Mouse (Mus musculus): ENCODE results near the gene Icmt.

GRCm38 (mm10) chr4:152285505-152285904 is 11.5 kb upstream of the Icmt start:
- TF ChIP-seq CTCF (IDR thresholded peaks at IDR 0.05; ENCODE audit: control insufficient read depth, insufficient read depth, insufficient replicate concordance, low read depth, low read length) (peak; percentile 14; the same call in 1 of the 2 replicates), POLR2A (IDR thresholded peaks at IDR 0.05; ENCODE audit: control insufficient read depth, low read depth, low read length) (no peak)
